Mouse (Mus musculus) myocyte (in vitro differentiated cells): Measurements from ENCODE around the gene 9530053A07Rik.

Experiments
- CEBPB ChIP-seq: IDR thresholded peaks from 2 replicates; pipeline ENCODE4 v1.6.1; 2011; ENCODE audit warnings: mild to moderate bottlenecking, moderate library complexity; ENCODE audit not compliant: poor library complexity, insufficient read depth, severe bottlenecking
- SRF ChIP-seq: IDR thresholded peaks from one replicate; pipeline ENCODE4 v1.6.1; 2011; ENCODE audit warnings: low read depth; ENCODE audit not compliant: control insufficient read depth, insufficient read length

DNA sequence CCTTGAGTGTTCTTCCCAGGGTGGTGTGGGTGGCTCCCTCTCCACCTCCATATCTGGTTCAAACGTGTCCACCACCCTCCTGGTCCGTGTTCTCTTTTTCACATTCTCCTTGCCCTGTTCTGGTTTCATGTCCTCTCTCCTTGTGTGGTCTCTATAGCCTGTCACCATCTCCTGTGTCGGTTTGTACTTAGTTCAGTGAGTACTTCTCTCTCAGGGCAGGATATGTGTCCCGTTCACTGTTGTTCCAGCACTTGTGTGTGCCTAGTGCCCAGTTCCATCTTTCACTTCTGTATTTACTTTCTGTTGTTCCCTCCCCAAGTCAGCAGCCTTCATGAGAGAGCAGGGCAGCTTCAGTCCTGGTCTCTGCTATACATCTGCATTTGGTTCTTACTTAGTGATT, 46.1 kb downstream of the 9530053A07Rik start:
- no peak for TF ChIP-seq CEBPB
- TF ChIP-seq SRF = no peak
